Mouse (Mus musculus) cerebellum, adult 2 months (tissue): ENCODE measurements around the gene Slc34a2.

Source experiments
- CTCF ChIP-seq: fragments of 200-500 bp; IDR thresholded peaks from 2 replicates; pipeline ENCODE4 v1.5.1; 2011; ENCODE audit warnings: low read depth, mild to moderate bottlenecking, control low read depth, low read length, moderate library complexity, borderline replicate concordance; ENCODE audit not compliant: insufficient read depth
- POLR2A ChIP-seq: fragments of 200-500 bp; IDR thresholded peaks from 2 replicates; pipeline ENCODE4 v1.6.1; 2011; ENCODE audit warnings: low read length, control low read depth, borderline replicate concordance; ENCODE audit not compliant: insufficient read depth

- TF ChIP-seq CTCF = no peak
- TF ChIP-seq POLR2A = no peak
Measured at GRCm38 (mm10) chr5:53023901-53024300, 14.0 kb upstream of the Slc34a2 start.
